ENCODE assay signal across 21 mouse cellular contexts in genomic region chr15:40364221-40364621, GRCm38 (mm10).
DNase-seq lines count a peak whose midpoint lies in the region; ATAC-seq and TF ChIP-seq lines count a peak whose summit lies in the region.
"Had no signal": no experiment of that assay in that cellular context is flagged by ENCODE, and none has a peak within 500 bp of the region (broad histone marks: within the 10 kb centered on the region; RNA-seq: fewer than 3 reads in every experiment).

No protein-coding gene starts in this region.

- ATAC-seq in heart, embryonic 13.5 days (ENCODE audit: extremely low read depth, insufficient number of reproducible peaks, low FRiP score, low TSS enrichment) = no peak
- ATAC-seq in heart, embryonic 12.5 days (ENCODE audit: insufficient number of reproducible peaks, low FRiP score) = no peak
- 0 out of 2 replicates have a peak, but pooled peaks have one; percentile 12 for ATAC-seq in liver, postnatal 0 days
- no peak for ATAC-seq in liver, embryonic 11.5 days (replicated peaks; ENCODE audit: low FRiP score)
- no peak for ATAC-seq in erythroid progenitor cell, adult 5-6 weeks (replicated peaks; ENCODE audit: low FRiP score, poor library complexity, severe bottlenecking)
- ATAC-seq: forebrain, postnatal 0 days; midbrain, embryonic 16.5 days had no signal

- no peaks in the 10 kb centered on the region for H3K36me3 ChIP-seq in heart, embryonic 13.5 days
- H3K36me3 ChIP-seq in heart, embryonic 12.5 days = no peaks in the 10 kb centered on the region
- H3K36me3 ChIP-seq in liver, postnatal 0 days (replicated peaks; ENCODE audit: insufficient read depth, low read length) = no peaks in the 10 kb centered on the region
- H3K36me3 ChIP-seq in liver, embryonic 11.5 days (ENCODE audit: control insufficient read depth, insufficient read depth, low read length) = no peaks in the 10 kb centered on the region
- H3K36me3 ChIP-seq: hindbrain, embryonic 13.5 days; neural tube, embryonic 12.5 days had no signal

- no peak for DNase-seq in liver, postnatal 0 days
- DNase-seq in liver, embryonic 11.5 days (ENCODE audit: low spot score) = no peak
- peak; percentile 94 for DNase-seq in 3T3-L1 (ENCODE audit: low read depth, low spot score)
- DNase-seq in brain, adult 2 months (ENCODE audit: low read depth, low spot score) = peak; percentile 53
- DNase-seq in natural killer cell, adult 2 months (ENCODE audit: low spot score in 2 of 2) = no peak
- DNase-seq: cerebellum, postnatal 14 days; embryo, embryonic 11 days; forebrain, postnatal 0 days; heart, adult 11 months; kidney, postnatal 14 days; left cerebral cortex, postnatal 4 days; right cerebral cortex, postnatal 25 days; thymus, postnatal 14 days had no signal

- no peaks in the 10 kb centered on the region for H3K9me3 ChIP-seq in heart, embryonic 13.5 days
- H3K9me3 ChIP-seq in heart, embryonic 12.5 days (replicated peaks) = no peaks in the 10 kb centered on the region
- no peaks in the 10 kb centered on the region for H3K9me3 ChIP-seq in liver, postnatal 0 days (ENCODE audit: low read length)
- H3K9me3 ChIP-seq in liver, embryonic 11.5 days (ENCODE audit: control insufficient read depth, low read length) = no peaks in the 10 kb centered on the region
- H3K9me3 ChIP-seq: hindbrain, embryonic 13.5 days; megakaryocyte, embryonic 14.5 days; neural tube, embryonic 12.5 days had no signal

- TF ChIP-seq EP300 in liver, postnatal 0 days (IDR thresholded peaks at IDR 0.05; ENCODE audit: low read depth) = peak; percentile 27; the same call in 1 of the 2 replicates

- no peak for TF ChIP-seq CTCF in liver, postnatal 0 days (IDR thresholded peaks at IDR 0.05; ENCODE audit: low read depth)

- WGBS in heart, embryonic 13.5 days = 22% methylated on average over 1 of the region's 1 CpGs
- 18% methylated on average over 1 of the region's 1 CpGs for WGBS in heart, embryonic 12.5 days
- 35% methylated on average over 1 of the region's 1 CpGs for WGBS in liver, postnatal 0 days (ENCODE audit: insufficient replicate concordance)
- 25% methylated on average over 1 of the region's 1 CpGs for WGBS in liver, embryonic 11.5 days

- no peak overlapping the region for H3K9ac ChIP-seq in heart, embryonic 13.5 days
- H3K9ac ChIP-seq in heart, embryonic 12.5 days = no peak overlapping the region
- no peak overlapping the region for H3K9ac ChIP-seq in liver, postnatal 0 days (replicated peaks)
- no peak overlapping the region for H3K9ac ChIP-seq in liver, embryonic 11.5 days (ENCODE audit: low read depth, low read length)
- H3K9ac ChIP-seq: forebrain, postnatal 0 days; hindbrain, embryonic 13.5 days; liver, embryonic 14.5 days; neural tube, embryonic 12.5 days had no signal

- H3K4me2 ChIP-seq in heart, embryonic 13.5 days = no peak overlapping the region
- no peak overlapping the region for H3K4me2 ChIP-seq in heart, embryonic 12.5 days
- H3K4me2 ChIP-seq in liver, postnatal 0 days (ENCODE audit: low read depth, low read length) = no peak overlapping the region
- no peak overlapping the region for H3K4me2 ChIP-seq in liver, embryonic 11.5 days
- H3K4me2 ChIP-seq: hindbrain, embryonic 13.5 days; neural tube, embryonic 12.5 days had no signal

- H3K4me3 ChIP-seq in heart, embryonic 13.5 days = no peak overlapping the region
- H3K4me3 ChIP-seq in heart, embryonic 12.5 days = no peak overlapping the region
- H3K4me3 ChIP-seq in liver, postnatal 0 days (ENCODE audit: low read depth, low read length) = no peak overlapping the region
- no peak overlapping the region for H3K4me3 ChIP-seq in liver, embryonic 11.5 days (ENCODE audit: low read depth, low read length)
- H3K4me3 ChIP-seq: hindbrain, embryonic 13.5 days; megakaryocyte, embryonic 14.5 days; neural tube, embryonic 12.5 days had no signal

- H3K27me3 ChIP-seq in heart, embryonic 13.5 days (replicated peaks) = no peaks in the 10 kb centered on the region
- no peaks in the 10 kb centered on the region for H3K27me3 ChIP-seq in heart, embryonic 12.5 days (replicated peaks)
- H3K27me3 ChIP-seq in liver, postnatal 0 days (ENCODE audit: insufficient read depth, low read length) = no peaks in the 10 kb centered on the region
- no peaks in the 10 kb centered on the region for H3K27me3 ChIP-seq in liver, embryonic 11.5 days (replicated peaks; ENCODE audit: control insufficient read depth, insufficient read depth, low read length)
- H3K27me3 ChIP-seq: hindbrain, embryonic 13.5 days; megakaryocyte, embryonic 14.5 days; neural tube, embryonic 12.5 days had no signal

- H3K4me1 ChIP-seq in heart, embryonic 13.5 days = peaks cover 33% of the 10 kb centered on the region
- peaks cover 10% of the 10 kb centered on the region for H3K4me1 ChIP-seq in heart, embryonic 12.5 days (replicated peaks)
- H3K4me1 ChIP-seq in liver, postnatal 0 days (ENCODE audit: insufficient read depth) = no peaks in the 10 kb centered on the region
- no peaks in the 10 kb centered on the region for H3K4me1 ChIP-seq in liver, embryonic 11.5 days (replicated peaks; ENCODE audit: control insufficient read depth, insufficient read depth, low read length)
- H3K4me1 ChIP-seq: hindbrain, embryonic 13.5 days; megakaryocyte, embryonic 14.5 days; neural tube, embryonic 12.5 days had no signal

- peak overlapping the region; percentile 60 for H3K27ac ChIP-seq in heart, embryonic 13.5 days (replicated peaks)
- H3K27ac ChIP-seq in heart, embryonic 12.5 days (ENCODE audit: poor library complexity, severe bottlenecking) = no peak overlapping the region
- H3K27ac ChIP-seq in liver, postnatal 0 days (ENCODE audit: low read depth) = no peak overlapping the region
- H3K27ac ChIP-seq in liver, embryonic 11.5 days (ENCODE audit: low read depth, low read length) = no peak overlapping the region
- H3K27ac ChIP-seq: hindbrain, embryonic 13.5 days; liver, embryonic 14.5 days; neural tube, embryonic 12.5 days had no signal

Comparison
In these comparisons a context has a peak if more than half of its experiments do, and no peak if none do; other contexts are left out.
1. DNase-seq: peak in 3T3-L1 (single experiment) and brain, adult 2 months (single experiment); none in liver, postnatal 0 days (single experiment), liver, embryonic 11.5 days (single experiment) and natural killer cell, adult 2 months (0 of 2).